Mouse (Mus musculus): ENCODE measurements at regions not wholly inside any gene's neighbourhood (a gene's known extent, or its start where the extent isn't known, plus 50 kb on each side); places are given as distances from the start of the nearest gene placed in this dataset.

DNA sequence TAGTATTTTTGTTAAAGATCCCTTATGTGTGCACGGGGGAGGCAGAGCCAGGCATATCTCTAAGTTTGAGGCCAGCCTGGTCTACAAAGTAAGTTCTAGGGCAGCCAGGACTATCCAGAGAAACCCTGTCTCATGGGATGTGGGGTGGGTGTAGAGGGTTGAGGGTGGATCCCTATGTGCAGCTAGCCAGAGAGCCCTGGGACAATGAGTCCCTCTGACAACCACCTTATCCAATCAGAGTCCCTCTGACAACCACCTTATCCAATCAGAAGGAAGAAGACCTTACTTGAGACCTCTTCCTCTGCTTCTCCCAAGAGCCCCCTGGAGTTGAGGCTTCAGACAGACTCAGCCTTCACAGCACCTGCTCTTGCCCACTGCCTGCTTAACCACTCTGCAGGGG, 56.6 kb upstream of the Zmiz1 start:
- no peak for TF ChIP-seq ZC3H11A (IDR thresholded peaks at IDR 0.05; ENCODE audit: borderline replicate concordance, low read depth, low read length)
- no peak for TF ChIP-seq ZNF384 (IDR thresholded peaks at IDR 0.05; ENCODE audit: low read depth, low read length)
- TF ChIP-seq HCFC1 (IDR thresholded peaks at IDR 0.05; ENCODE audit: borderline replicate concordance, insufficient read depth, low read length) = no peak
- TF ChIP-seq CHD2 (IDR thresholded peaks at IDR 0.05; ENCODE audit: low read depth, low read length) = no peak
- no peak for TF ChIP-seq MAFK (IDR thresholded peaks at IDR 0.05; ENCODE audit: insufficient read depth, low read depth, low read length)
